Mouse (Mus musculus): Measurements from ENCODE around the gene Ndufs1. TPM values are rescaled to one million over a fixed set of nuclear protein-coding genes. Genes with fewer than 3 reads are reported as not detected.

Gene Ndufs1
- polyA plus RNA-seq, 1 experiment from 2014 or later: 92.7 TPM

GRCm38 (mm10) chr1:63207607-63208006, 31.0 kb upstream of the Ndufs1 start:
- H3K4me2 ChIP-seq (ENCODE audit: low read depth, low read length): no peak overlapping the region
- H3K9ac ChIP-seq (ENCODE audit: low read depth, low read length): no peak overlapping the region
- no peaks in the 10 kb centered on the region for H3K4me1 ChIP-seq (ENCODE audit: control insufficient read depth, low read depth, low read length)
- no peak overlapping the region for H3K27ac ChIP-seq (ENCODE audit: low read length)
- WGBS (ENCODE audit: insufficient replicate concordance): 62% methylated on average over 3 of the region's 3 CpGs
- no peaks in the 10 kb centered on the region for H3K36me3 ChIP-seq (ENCODE audit: control insufficient read depth, insufficient read depth)
- H3K4me3 ChIP-seq (ENCODE audit: low read depth, low read length): no peak overlapping the region
- H3K27me3 ChIP-seq (ENCODE audit: control insufficient read depth, insufficient read depth, low read depth, low read length): no peaks in the 10 kb centered on the region
- H3K9me3 ChIP-seq (replicated peaks; ENCODE audit: control insufficient read depth, low read length): no peaks in the 10 kb centered on the region
- no peak for ATAC-seq (ENCODE audit: low read depth)

DNA sequence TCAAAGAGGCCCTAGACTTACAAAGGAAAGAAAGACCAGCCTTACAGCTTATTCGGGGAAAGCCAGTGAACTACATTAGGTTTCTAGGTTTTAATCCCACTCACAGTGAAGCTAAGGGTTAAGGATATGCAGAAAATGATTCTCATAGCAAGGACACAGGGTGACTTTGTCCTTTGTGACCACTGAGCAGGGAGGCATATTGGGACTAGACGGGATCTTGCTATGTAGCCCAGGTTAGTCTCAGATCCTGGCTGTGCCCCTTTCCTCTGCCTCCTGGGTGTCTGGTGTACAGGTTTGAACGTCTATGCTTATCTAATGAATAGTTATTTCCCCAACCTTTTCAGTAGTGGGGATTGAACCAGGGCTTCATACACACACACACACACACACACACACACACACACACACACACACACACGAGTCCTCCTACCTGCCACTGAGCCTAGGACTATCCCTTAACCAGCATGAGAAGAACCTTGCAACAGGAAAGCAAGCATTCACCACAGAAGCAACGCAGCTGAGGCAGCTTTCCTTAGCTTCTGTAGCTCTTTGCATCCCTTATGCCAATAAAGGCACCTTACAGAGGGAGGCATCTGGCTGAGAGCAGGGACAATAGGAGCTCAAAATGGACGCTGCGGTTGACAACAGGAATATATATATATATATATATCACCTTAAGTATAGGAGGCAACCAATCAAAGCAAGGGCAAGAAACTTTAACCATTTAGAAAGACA, 28.2 kb upstream of the Ndufs1 start:
- Histone ChIP-seq H3K4me2 (ENCODE audit: low read depth, low read length) (no peak overlapping the region), H3K4me1 (ENCODE audit: control insufficient read depth, low read depth, low read length) (no peaks in the 10 kb centered on the region), H3K27ac (ENCODE audit: low read length) (no peak overlapping the region), H3K36me3 (ENCODE audit: control insufficient read depth, insufficient read depth) (no peaks in the 10 kb centered on the region), H3K4me3 (ENCODE audit: low read depth, low read length) (no peak overlapping the region), H3K9me3 (replicated peaks; ENCODE audit: control insufficient read depth, low read length) (no peaks in the 10 kb centered on the region), H3K9ac (ENCODE audit: low read depth, low read length) (no peak overlapping the region), H3K27me3 (ENCODE audit: control insufficient read depth, insufficient read depth, low read depth, low read length) (no peaks in the 10 kb centered on the region)
- 35% methylated on average over 7 of the region's 7 CpGs for WGBS (ENCODE audit: insufficient replicate concordance)
- ATAC-seq (ENCODE audit: low read depth): no peak

- WGBS (ENCODE audit: insufficient replicate concordance): 21% methylated on average over 7 of the region's 7 CpGs
- H3K36me3 ChIP-seq (ENCODE audit: control insufficient read depth, insufficient read depth): no peaks in the 10 kb centered on the region
- H3K27ac ChIP-seq (ENCODE audit: low read length): no peak overlapping the region
- no peaks in the 10 kb centered on the region for H3K27me3 ChIP-seq (ENCODE audit: control insufficient read depth, insufficient read depth, low read depth, low read length)
- H3K9ac ChIP-seq (ENCODE audit: low read depth, low read length): no peak overlapping the region
- no peaks in the 10 kb centered on the region for H3K4me1 ChIP-seq (ENCODE audit: control insufficient read depth, low read depth, low read length)
- H3K9me3 ChIP-seq (replicated peaks; ENCODE audit: control insufficient read depth, low read length): no peaks in the 10 kb centered on the region
- H3K4me2 ChIP-seq (ENCODE audit: low read depth, low read length): no peak overlapping the region
- no peak overlapping the region for H3K4me3 ChIP-seq (ENCODE audit: low read depth, low read length)
- no peak for ATAC-seq (ENCODE audit: low read depth)
Measured at GRCm38 (mm10) chr1:63203950-63204659, 27.5 kb upstream of the Ndufs1 start.

GRCm38 (mm10) chr1:63203471-63203870, 26.8 kb upstream of the Ndufs1 start:
- Histone ChIP-seq H3K27me3 (ENCODE audit: control insufficient read depth, insufficient read depth, low read depth, low read length) (no peaks in the 10 kb centered on the region), H3K4me1 (ENCODE audit: control insufficient read depth, low read depth, low read length) (no peaks in the 10 kb centered on the region), H3K27ac (ENCODE audit: low read length) (no peak overlapping the region), H3K4me3 (ENCODE audit: low read depth, low read length) (no peak overlapping the region), H3K36me3 (ENCODE audit: control insufficient read depth, insufficient read depth) (no peaks in the 10 kb centered on the region), H3K9ac (ENCODE audit: low read depth, low read length) (no peak overlapping the region), H3K4me2 (ENCODE audit: low read depth, low read length) (no peak overlapping the region), H3K9me3 (replicated peaks; ENCODE audit: control insufficient read depth, low read length) (no peaks in the 10 kb centered on the region)
- WGBS (ENCODE audit: insufficient replicate concordance): 67% methylated on average over 1 of the region's 1 CpGs
- ATAC-seq (ENCODE audit: low read depth): no peak

GRCm38 (mm10) chr1:63201672-63202071, 25.0 kb upstream of the Ndufs1 start:
- no peak overlapping the region for H3K4me2 ChIP-seq (ENCODE audit: low read depth, low read length)
- H3K36me3 ChIP-seq (ENCODE audit: control insufficient read depth, insufficient read depth): no peaks in the 10 kb centered on the region
- H3K4me3 ChIP-seq (ENCODE audit: low read depth, low read length): no peak overlapping the region
- H3K9me3 ChIP-seq (replicated peaks; ENCODE audit: control insufficient read depth, low read length): no peaks in the 10 kb centered on the region
- no peak overlapping the region for H3K27ac ChIP-seq (ENCODE audit: low read length)
- no peak for ATAC-seq (ENCODE audit: low read depth)
- H3K9ac ChIP-seq (ENCODE audit: low read depth, low read length): no peak overlapping the region
- no peaks in the 10 kb centered on the region for H3K4me1 ChIP-seq (ENCODE audit: control insufficient read depth, low read depth, low read length)
- no peaks in the 10 kb centered on the region for H3K27me3 ChIP-seq (ENCODE audit: control insufficient read depth, insufficient read depth, low read depth, low read length)
- 63% methylated on average over 1 of the region's 1 CpGs for WGBS (ENCODE audit: insufficient replicate concordance)

DNA sequence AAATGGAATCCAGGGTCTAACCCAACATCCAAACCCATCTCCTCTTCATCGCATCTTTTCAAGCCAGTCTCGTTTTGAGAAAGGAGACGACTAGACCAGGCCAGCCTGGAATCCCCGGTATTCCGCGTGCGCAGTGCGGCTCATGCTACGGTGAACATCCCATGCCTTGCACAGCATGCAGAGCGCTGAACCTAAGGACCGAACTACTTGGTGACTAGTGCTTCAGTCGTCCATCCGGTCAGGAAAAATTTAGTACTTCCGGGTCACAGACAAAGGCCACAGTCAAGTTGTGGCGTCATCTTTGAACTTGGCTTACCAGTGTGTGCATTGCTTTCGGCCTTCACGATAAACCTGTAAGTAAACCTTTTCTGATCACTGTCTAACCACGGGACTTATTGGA, 23.7 kb upstream of the Ndufs1 start:
- Histone ChIP-seq H3K9me3 (replicated peaks; ENCODE audit: control insufficient read depth, low read length) (no peaks in the 10 kb centered on the region), H3K27ac (ENCODE audit: low read length) (no peak overlapping the region), H3K36me3 (ENCODE audit: control insufficient read depth, insufficient read depth) (no peaks in the 10 kb centered on the region), H3K9ac (ENCODE audit: low read depth, low read length) (no peak overlapping the region), H3K4me2 (ENCODE audit: low read depth, low read length) (no peak overlapping the region), H3K4me3 (ENCODE audit: low read depth, low read length) (no peak overlapping the region), H3K27me3 (ENCODE audit: control insufficient read depth, insufficient read depth, low read depth, low read length) (no peaks in the 10 kb centered on the region), H3K4me1 (ENCODE audit: control insufficient read depth, low read depth, low read length) (no peaks in the 10 kb centered on the region)
- WGBS (ENCODE audit: insufficient replicate concordance): 82% methylated on average over 18 of the region's 18 CpGs
- ATAC-seq (ENCODE audit: low read depth): no peak

GRCm38 (mm10) chr1:63199387-63199786, 22.8 kb upstream of the Ndufs1 start:
- no peaks in the 10 kb centered on the region for H3K27me3 ChIP-seq (ENCODE audit: control insufficient read depth, insufficient read depth, low read depth, low read length)
- no peaks in the 10 kb centered on the region for H3K9me3 ChIP-seq (replicated peaks; ENCODE audit: control insufficient read depth, low read length)
- H3K4me3 ChIP-seq (ENCODE audit: low read depth, low read length): no peak overlapping the region
- H3K36me3 ChIP-seq (ENCODE audit: control insufficient read depth, insufficient read depth): no peaks in the 10 kb centered on the region
- 75% methylated on average over 6 of the region's 6 CpGs for whole genome bisulfite sequencing (ENCODE audit: insufficient replicate concordance)
- no peak overlapping the region for H3K27ac ChIP-seq (ENCODE audit: low read length)
- no peak for ATAC-seq (ENCODE audit: low read depth)
- H3K4me2 ChIP-seq (ENCODE audit: low read depth, low read length): no peak overlapping the region
- no peak overlapping the region for H3K9ac ChIP-seq (ENCODE audit: low read depth, low read length)
- no peaks in the 10 kb centered on the region for H3K4me1 ChIP-seq (ENCODE audit: control insufficient read depth, low read depth, low read length)

DNA sequence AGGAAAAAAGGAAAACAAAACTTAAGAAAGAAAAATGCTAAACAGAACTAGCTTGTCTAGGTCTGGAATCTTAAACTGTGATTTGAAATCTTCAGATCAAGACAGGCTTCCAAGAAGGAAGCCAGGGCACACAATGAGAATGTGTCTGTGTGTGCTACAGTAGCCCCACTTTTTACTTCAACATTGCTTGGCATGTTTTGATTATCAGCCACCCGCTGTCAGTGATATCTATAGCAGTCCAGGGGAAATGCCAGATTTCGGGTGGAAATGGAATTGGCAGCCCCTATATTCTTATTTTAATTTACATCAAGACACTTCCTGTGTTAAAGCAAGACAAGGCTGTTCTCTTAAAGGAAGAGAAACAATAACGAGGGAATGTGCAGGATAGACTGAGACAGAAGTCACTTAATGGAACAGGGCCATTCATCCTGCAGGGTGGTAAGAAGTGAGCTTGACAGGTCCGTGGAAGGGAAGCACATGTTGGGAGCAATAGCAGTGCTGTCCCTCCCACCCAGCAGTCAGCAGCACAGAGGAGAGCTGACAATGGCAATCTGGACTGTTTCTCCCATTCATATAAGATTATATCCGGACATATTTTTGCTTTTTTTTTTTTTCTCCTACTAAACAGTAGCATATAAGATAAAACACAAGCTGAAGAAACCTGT, 19.3 kb upstream of the Ndufs1 start:
- Histone ChIP-seq H3K4me1 (ENCODE audit: control insufficient read depth, low read depth, low read length) (no peaks in the 10 kb centered on the region), H3K4me3 (ENCODE audit: low read depth, low read length) (no peak overlapping the region), H3K27me3 (ENCODE audit: control insufficient read depth, insufficient read depth, low read depth, low read length) (no peaks in the 10 kb centered on the region), H3K27ac (ENCODE audit: low read length) (no peak overlapping the region), H3K9me3 (replicated peaks; ENCODE audit: control insufficient read depth, low read length) (no peaks in the 10 kb centered on the region), H3K36me3 (ENCODE audit: control insufficient read depth, insufficient read depth) (no peaks in the 10 kb centered on the region), H3K9ac (ENCODE audit: low read depth, low read length) (no peak overlapping the region), H3K4me2 (ENCODE audit: low read depth, low read length) (no peak overlapping the region)
- WGBS (ENCODE audit: insufficient replicate concordance): 33% methylated on average over 5 of the region's 5 CpGs
- no peak for ATAC-seq (ENCODE audit: low read depth)

All from liver, embryonic 16.5 days (tissue).